Mouse (Mus musculus): ENCODE results near the gene Eif2b4.

GRCm38 (mm10) chr5:31153516-31154151, 39.6 kb downstream of the Eif2b4 start:
- TF ChIP-seq MAFK (IDR thresholded peaks at IDR 0.05; ENCODE audit: insufficient read depth, low read depth, low read length): no peak
- no peak for TF ChIP-seq HCFC1 (IDR thresholded peaks at IDR 0.05; ENCODE audit: borderline replicate concordance, insufficient read depth, low read length)
- no peak for TF ChIP-seq ZNF384 (IDR thresholded peaks at IDR 0.05; ENCODE audit: low read depth, low read length)
- no peak for TF ChIP-seq CHD2 (IDR thresholded peaks at IDR 0.05; ENCODE audit: low read depth, low read length)

Data from ES-E14 (cell line).